Mouse (Mus musculus) midbrain, embryonic 11.5 days (tissue): Measurements from ENCODE around the gene Olfr1184. TPM values are rescaled to one million over a fixed set of nuclear protein-coding genes. Genes with fewer than 3 reads are reported as not detected.
"Not testable (repeated sequence)": the region's sequence is repeated elsewhere in the genome, so short reads cannot be mapped to it uniquely, and the experiment has no call there.

ENCODE experiments used
- ATAC-seq: fragments of 200-750 bp; cut with Nextera tagmentation; 2 replicates; pipeline ENCODE4 v1.8.0; 2017; ENCODE audit warnings: moderate TSS enrichment, moderate library complexity; ENCODE audit not compliant: low FRiP score
- DNase-seq: peaks from one replicate; pipeline ENCODE4 v3.0.0; 2015; ENCODE audit warnings: low spot score; ENCODE audit errors: missing footprints
- H3K27ac ChIP-seq: fragments of 300-500 bp; sonication (generic); 2 replicates; pipeline ENCODE4 v1.5.1; 2014; ENCODE audit warnings: low read depth, low read length
- H3K27me3 ChIP-seq: fragments of 300-500 bp; sonication (generic); 2 replicates; pipeline ENCODE4 v1.6.1; 2014; ENCODE audit warnings: mild to moderate bottlenecking, low read length, moderate library complexity, mixed read lengths; ENCODE audit not compliant: control insufficient read depth, insufficient read depth
- H3K36me3 ChIP-seq: fragments of 300-500 bp; sonication (generic); 2 replicates; pipeline ENCODE4 v1.6.1; 2014; ENCODE audit warnings: mild to moderate bottlenecking, low read length, moderate library complexity, mixed read lengths; ENCODE audit not compliant: control insufficient read depth, insufficient read depth
- H3K4me1 ChIP-seq: fragments of 300-500 bp; sonication (generic); 2 replicates; pipeline ENCODE4 v1.6.1; 2014; ENCODE audit warnings: low read length; ENCODE audit not compliant: control insufficient read depth, insufficient read depth
- H3K4me2 ChIP-seq: fragments of 300-500 bp; sonication (generic); 2 replicates; pipeline ENCODE4 v1.6.1; 2014; ENCODE audit warnings: mild to moderate bottlenecking, moderate library complexity
- H3K4me3 ChIP-seq: fragments of 300-500 bp; sonication (generic); 2 replicates; pipeline ENCODE4 v1.5.1; 2014; ENCODE audit warnings: low read depth, low read length
- H3K9ac ChIP-seq: fragments of 300-500 bp; sonication (generic); 2 replicates; pipeline ENCODE4 v1.6.1; 2014; ENCODE audit warnings: low read length
- H3K9me3 ChIP-seq: fragments of 300-500 bp; sonication (generic); 2 replicates; pipeline ENCODE4 v1.6.1; 2016; ENCODE audit warnings: low read length; ENCODE audit not compliant: control insufficient read depth
- WGBS: fragments of 180-500 bp; shearing (Covaris S2); extraction: QIAGEN DNeasy Blood & Tissue Kit; methylation state at CpG from one replicate; pipeline ENCODE4 v1.1.7; 2014; 5-methylcytosine and 5-hydroxymethylcytosine counted together
- polyA plus RNA-seq: library from polyadenylated mRNA; unstranded; fragments of >200 nt; fragmentation: Nextera tagmentation; extraction: Ambion mirVana; gene quantifications from 2 replicates; pipeline ENCODE4 v1.2.1, GENCODE M21; 2014

The Olfr1184 gene
- not detected in 2 replicates for polyA plus RNA-seq

DNA sequence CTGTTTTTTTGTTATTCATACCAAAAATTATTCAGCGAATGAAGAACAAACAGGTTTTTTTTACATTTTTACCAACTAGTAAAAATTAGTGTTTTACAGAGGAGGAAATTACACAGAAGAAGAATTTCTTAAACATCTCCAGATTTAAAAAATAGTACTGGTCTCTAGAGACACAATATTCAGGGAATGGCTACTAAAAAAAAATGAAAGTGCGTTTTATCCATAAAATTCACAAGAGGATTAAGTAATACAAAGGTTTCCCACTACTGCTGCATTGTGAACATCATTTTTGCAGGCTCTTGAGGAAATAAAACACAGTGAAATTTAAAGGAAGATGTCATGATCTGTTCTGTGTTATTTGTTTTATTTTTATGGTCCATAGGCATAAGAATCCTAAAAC, at the start of gene Olfr1184:
Gene Olfr1184, plus strand, starts transcription at position 301 of the 400 bp plus-strand sequence.
- Histone ChIP-seq H3K27ac (no peak within 1 kb of the TSS), H3K4me2 (no peak within 1 kb of the TSS), H3K4me3 (no peak within 1 kb of the TSS), H3K9me3 (no peaks in the 10 kb centered on the region), H3K36me3 (no peaks in the 10 kb centered on the region), H3K9ac (no peak within 1 kb of the TSS), H3K4me1 (no peaks in the 10 kb centered on the region), H3K27me3 (no peaks in the 10 kb centered on the region)
- no peak for ATAC-seq
- no peak for DNase-seq
- 90% methylated on average over 2 of the region's 2 CpGs for WGBS

DNA sequence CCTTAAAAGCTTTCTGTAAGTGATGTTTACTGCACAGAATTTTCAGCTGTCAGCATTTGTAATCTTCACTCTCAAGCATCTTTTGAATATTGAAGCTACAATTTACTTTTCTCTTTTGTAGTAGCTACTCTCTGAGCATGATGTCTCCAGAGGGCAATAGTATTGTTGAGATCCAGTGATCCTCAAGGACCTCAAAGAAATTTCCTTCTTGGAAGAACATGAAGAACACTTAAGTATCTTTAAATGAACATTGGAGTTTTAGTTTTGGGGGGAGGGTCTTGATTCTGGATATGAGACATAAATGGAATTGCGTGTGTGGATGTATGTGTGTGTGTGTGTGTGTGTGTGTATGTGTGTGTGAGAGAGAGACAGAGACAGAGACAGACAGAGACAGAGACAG, 34.4 kb upstream of the Olfr1184 start, which contains the start of gene Gm13757:
Gene Gm13757, minus strand, starts transcription at position 101 of the 400 bp plus-strand sequence.
- no peaks in the 10 kb centered on the region for H3K4me1 ChIP-seq
- H3K4me2 ChIP-seq: no peak within 1 kb of the TSS
- no peak within 1 kb of the TSS for H3K4me3 ChIP-seq
- WGBS: 91% methylated on average over 1 of the region's 1 CpGs
- H3K9ac ChIP-seq: no peak within 1 kb of the TSS
- no peak within 1 kb of the TSS for H3K27ac ChIP-seq
- ATAC-seq (no peak), DNase-seq (no peak)
- H3K36me3 ChIP-seq: no peaks in the 10 kb centered on the region
- H3K9me3 ChIP-seq: no peaks in the 10 kb centered on the region
- H3K27me3 ChIP-seq: no peaks in the 10 kb centered on the region

DNA sequence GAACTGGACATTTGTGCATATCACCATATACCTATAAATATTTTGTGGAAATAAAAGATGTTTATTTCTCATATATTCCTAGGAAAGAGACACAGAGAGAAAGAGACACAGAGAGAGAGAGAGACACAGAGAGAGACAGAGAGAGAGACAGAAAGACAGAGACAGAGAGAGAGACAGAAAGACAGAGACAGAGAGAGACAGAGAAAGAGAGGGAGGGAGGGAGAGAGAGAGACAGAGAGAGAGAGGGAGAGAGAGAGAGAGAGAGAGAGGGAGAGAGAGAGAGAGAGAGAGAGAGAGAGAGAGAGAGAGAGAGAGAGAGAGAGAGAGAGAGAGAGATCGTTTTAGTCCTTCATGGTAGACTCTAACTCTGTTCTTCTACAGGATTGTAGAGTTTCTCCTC, 28.8 kb upstream of the Olfr1184 start, which contains the start of gene Olfr1183:
Gene Olfr1183, plus strand, starts transcription at position 301 of the 400 bp plus-strand sequence.
- ATAC-seq, H3K36me3 ChIP-seq, H3K4me2 ChIP-seq, H3K27ac ChIP-seq, H3K4me1 ChIP-seq, H3K27me3 ChIP-seq, H3K9me3 ChIP-seq, DNase-seq, H3K4me3 ChIP-seq, H3K9ac ChIP-seq: not testable (repeated sequence)
- 80% methylated on average over 1 of the region's 1 CpGs for WGBS

DNA sequence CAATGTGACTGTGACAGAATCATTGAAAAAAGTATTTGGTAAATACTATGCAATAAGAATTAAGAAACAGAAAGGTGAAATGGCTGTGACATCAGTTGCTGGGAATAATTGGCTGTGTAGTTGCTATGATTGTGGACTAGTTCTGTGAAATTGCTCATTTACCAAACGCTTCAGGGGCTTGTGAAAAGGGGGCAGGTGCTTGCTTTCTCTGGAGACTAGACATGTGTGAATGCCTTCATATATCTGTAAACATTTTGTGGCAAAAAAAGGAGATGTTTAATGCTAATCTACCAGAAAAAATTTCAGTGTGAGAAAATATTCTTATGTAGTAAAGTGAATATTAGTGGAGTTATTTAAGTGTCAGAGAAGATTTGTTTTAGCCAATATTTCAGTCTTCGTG, 9.6 kb downstream of the Olfr1184 start, which contains the start of gene Olfr1185-ps1:
Gene Olfr1185-ps1, plus strand, starts transcription at position 301 of the 400 bp plus-strand sequence.
- no peaks in the 10 kb centered on the region for H3K36me3 ChIP-seq
- no peaks in the 10 kb centered on the region for H3K9me3 ChIP-seq
- no peaks in the 10 kb centered on the region for H3K27me3 ChIP-seq
- no peak within 1 kb of the TSS for H3K4me2 ChIP-seq
- WGBS: 80% methylated on average over 2 of the region's 2 CpGs
- ATAC-seq (no peak), DNase-seq (no peak)
- no peak within 1 kb of the TSS for H3K9ac ChIP-seq
- H3K27ac ChIP-seq: no peak within 1 kb of the TSS
- no peaks in the 10 kb centered on the region for H3K4me1 ChIP-seq
- H3K4me3 ChIP-seq: no peak within 1 kb of the TSS

DNA sequence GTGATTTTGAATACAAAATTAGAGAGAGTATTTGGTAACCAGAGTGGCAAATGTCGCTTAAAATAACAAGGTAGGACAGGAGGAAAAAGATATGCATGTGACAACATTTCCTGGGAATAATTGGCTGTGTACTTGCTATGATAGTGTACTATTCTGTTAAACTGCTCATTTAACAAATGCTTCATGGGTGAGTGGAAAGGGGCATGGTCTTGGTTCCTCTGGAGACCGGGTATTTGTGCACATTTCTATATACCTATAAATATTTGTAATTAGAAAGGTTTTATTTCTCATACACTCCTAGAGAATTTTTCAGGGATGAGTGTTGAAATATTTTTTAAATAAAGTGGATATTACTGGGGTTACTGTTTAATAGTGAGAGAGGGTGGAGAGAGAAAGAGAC, 34.9 kb downstream of the Olfr1184 start, which contains the start of gene Olfr1186:
Gene Olfr1186, plus strand, starts transcription at position 301 of the 400 bp plus-strand sequence.
- no peaks in the 10 kb centered on the region for H3K9me3 ChIP-seq
- 86% methylated on average over 2 of the region's 2 CpGs for WGBS
- no peak for DNase-seq
- H3K4me3 ChIP-seq: no peak within 1 kb of the TSS
- H3K36me3 ChIP-seq: no peaks in the 10 kb centered on the region
- H3K4me2 ChIP-seq: no peak within 1 kb of the TSS
- H3K27ac ChIP-seq: no peak within 1 kb of the TSS
- no peaks in the 10 kb centered on the region for H3K27me3 ChIP-seq
- no peaks in the 10 kb centered on the region for H3K4me1 ChIP-seq
- no peak within 1 kb of the TSS for H3K9ac ChIP-seq
- no peak for ATAC-seq

DNA sequence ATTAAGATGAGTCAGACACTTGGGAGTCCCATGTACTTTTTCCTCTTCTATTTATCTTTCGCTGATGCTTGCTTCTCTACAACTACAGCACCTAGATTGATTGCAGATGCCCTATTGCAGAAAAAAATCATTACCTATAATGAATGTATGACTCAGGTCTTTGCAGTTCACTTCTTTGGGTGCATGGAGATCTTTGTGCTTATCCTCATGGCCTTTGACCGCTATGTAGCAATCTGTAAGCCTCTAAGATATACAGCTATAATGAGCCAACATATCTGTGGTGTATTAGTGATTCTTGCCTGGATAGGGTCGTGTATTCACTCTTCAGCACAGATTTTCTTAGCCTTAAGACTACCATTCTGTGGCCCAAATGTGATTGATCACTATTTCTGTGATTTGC, 42.3 kb downstream of the Olfr1184 start:
- WGBS: 72% methylated on average over 3 of the region's 3 CpGs
- Histone ChIP-seq H3K9ac (no peak overlapping the region), H3K27me3 (no peaks in the 10 kb centered on the region), H3K27ac (no peak overlapping the region), H3K4me2 (no peak overlapping the region), H3K9me3 (no peaks in the 10 kb centered on the region), H3K4me1 (no peaks in the 10 kb centered on the region), H3K4me3 (no peak overlapping the region), H3K36me3 (no peaks in the 10 kb centered on the region)
- DNase-seq: no peak
- ATAC-seq: no peak

Other genes starting within 250 kb of the Olfr1184 start
- not detected in 2 replicates for gene Olfr1173, start 203.7 kb upstream of the Olfr1184 start, polyA plus RNA-seq
- not detected in 2 replicates for gene Olfr1174-ps, start 168.5 kb upstream of the Olfr1184 start, polyA plus RNA-seq
- not detected in 2 replicates for gene Olfr1175-ps, start 156.4 kb upstream of the Olfr1184 start, polyA plus RNA-seq
- not detected in 2 replicates for gene Olfr1176, start 146.9 kb upstream of the Olfr1184 start, polyA plus RNA-seq
- gene Olfr1177-ps, start 137.1 kb upstream of the Olfr1184 start, polyA plus RNA-seq: not detected in 2 replicates
- not detected in 2 replicates for gene Olfr1178, start 96.5 kb upstream of the Olfr1184 start, polyA plus RNA-seq
- gene Olfr1179, start 77.1 kb upstream of the Olfr1184 start, polyA plus RNA-seq: not detected in 2 replicates
- not detected in 2 replicates for gene Olfr1180, start 64.4 kb upstream of the Olfr1184 start, polyA plus RNA-seq
- gene Olfr1181, start 57.4 kb upstream of the Olfr1184 start, polyA plus RNA-seq: not detected in 2 replicates
- gene Gm13757, start 34.5 kb upstream of the Olfr1184 start, polyA plus RNA-seq: not detected in 2 replicates
- gene Olfr1183, start 28.7 kb upstream of the Olfr1184 start, polyA plus RNA-seq: not detected in 2 replicates
- not detected in 2 replicates for gene Olfr1185-ps1, start 9.7 kb downstream of the Olfr1184 start, polyA plus RNA-seq
- not detected in 2 replicates for gene Olfr1186, start 35.0 kb downstream of the Olfr1184 start, polyA plus RNA-seq
- not detected in 2 replicates for gene Olfr1188, start 73.3 kb downstream of the Olfr1184 start, polyA plus RNA-seq
- not detected in 2 replicates for gene Olfr1189, start 102.9 kb downstream of the Olfr1184 start, polyA plus RNA-seq
- not detected in 2 replicates for gene Olfr1191-ps1, start 156.9 kb downstream of the Olfr1184 start, polyA plus RNA-seq
- not detected in 2 replicates for gene Olfr1192-ps1, start 164.9 kb downstream of the Olfr1184 start, polyA plus RNA-seq
- not detected in 2 replicates for gene Olfr1193, start 192.0 kb downstream of the Olfr1184 start, polyA plus RNA-seq
- not detected in 2 replicates for gene Olfr1195, start 205.6 kb downstream of the Olfr1184 start, polyA plus RNA-seq
- not detected in 2 replicates for gene Olfr1196, start 221.0 kb downstream of the Olfr1184 start, polyA plus RNA-seq
- not detected in 2 replicates for gene Olfr1197, start 248.8 kb downstream of the Olfr1184 start, polyA plus RNA-seq